Comparison of ENCODE assay signal across 9 mouse cellular contexts in the genomic region with DNA sequence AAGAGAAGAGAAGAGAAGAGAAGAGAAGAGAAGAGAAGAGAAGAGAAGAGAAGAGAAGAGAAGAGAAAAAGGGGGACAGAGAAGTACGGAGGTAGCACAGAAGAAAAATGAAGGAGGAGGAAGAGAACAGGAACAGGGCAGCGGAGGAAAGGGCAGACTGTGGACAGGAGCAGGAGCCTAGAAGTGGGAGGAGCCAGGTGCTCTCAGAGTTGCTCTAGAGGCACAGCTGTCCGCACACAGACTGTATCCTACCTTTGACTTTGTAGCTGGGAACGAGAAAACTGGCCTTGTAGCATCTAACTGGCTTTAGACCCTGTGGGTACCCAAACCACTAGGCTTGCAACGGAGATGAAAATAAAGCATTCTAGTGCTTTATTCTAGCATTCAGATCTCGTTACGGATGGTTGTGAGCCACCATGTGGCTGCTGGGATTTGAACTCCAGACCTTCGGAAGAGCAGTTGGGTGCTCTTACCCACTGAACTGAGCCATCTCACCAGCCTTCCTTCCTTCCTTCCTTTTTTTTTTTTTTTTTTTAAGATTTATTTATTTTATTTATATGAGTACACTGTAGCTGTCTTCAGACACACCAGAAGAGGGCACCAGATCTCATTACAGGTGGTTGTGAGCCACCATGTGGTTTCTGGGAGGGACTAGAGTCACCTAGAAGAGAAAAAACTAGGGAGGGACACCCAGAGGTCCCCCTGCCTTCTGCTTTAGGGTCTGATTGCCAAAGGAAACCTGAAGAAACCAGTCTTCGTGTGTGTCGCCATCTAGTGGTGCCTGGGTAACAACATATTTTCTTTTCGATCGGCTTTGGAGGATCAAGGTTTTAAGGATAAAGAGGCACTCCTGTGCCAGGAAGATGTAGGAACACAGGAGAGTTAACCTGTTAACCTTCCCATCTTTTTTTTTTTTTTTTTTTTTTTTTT. TPM values are rescaled to one million over a fixed set of nuclear protein-coding genes. Genes with fewer than 3 reads are reported as not detected.
A peak's percentile ranks its signal among the peaks of the same experiment; 100 is the strongest.
DNase-seq lines count a peak whose midpoint lies in the region; ATAC-seq and TF ChIP-seq lines count a peak whose summit lies in the region.
"Had no signal": no experiment of that assay in that cellular context is flagged by ENCODE, and none has a peak within 500 bp of the region (broad histone marks: within the 10 kb centered on the region; RNA-seq: fewer than 3 reads in every experiment).

No protein-coding gene starts in this region.

- H3K9me3 ChIP-seq in midbrain, embryonic 10.5 days (replicated peaks): no peaks in the 10 kb centered on the region
- H3K9me3 ChIP-seq in midbrain, embryonic 13.5 days: no peaks in the 10 kb centered on the region
- H3K9me3 ChIP-seq in lung, embryonic 14.5 days (ENCODE audit: low read depth, low read length): no peaks in the 10 kb centered on the region
- H3K9me3 ChIP-seq: neural tube, embryonic 13.5 days had no signal

- H3K4me1 ChIP-seq in midbrain, embryonic 10.5 days: peaks cover 15% of the 10 kb centered on the region; the same call in 1 of the 2 replicates
- no peaks in the 10 kb centered on the region; the same call in 1 of the 2 replicates for H3K4me1 ChIP-seq in midbrain, embryonic 13.5 days (replicated peaks)
- H3K4me1 ChIP-seq in bone marrow macrophage, adult 2 months (ENCODE audit: control insufficient read depth, insufficient read depth, low read length): peaks cover 70% of the 10 kb centered on the region
- no peaks in the 10 kb centered on the region for H3K4me1 ChIP-seq in lung, embryonic 14.5 days (ENCODE audit: insufficient read depth)
- H3K4me1 ChIP-seq in spleen, adult 2 months (ENCODE audit: control insufficient read depth, insufficient read depth, insufficient read length): peaks cover 37% of the 10 kb centered on the region

- 62% methylated on average over 12 of the region's 12 CpGs for WGBS in midbrain, embryonic 10.5 days
- WGBS in midbrain, embryonic 13.5 days: 59% methylated on average over 12 of the region's 12 CpGs
- WGBS in lung, embryonic 14.5 days: 53% methylated on average over 12 of the region's 12 CpGs
- WGBS in spleen, adult 2 months: 39% methylated on average over 12 of the region's 12 CpGs

- no peaks in the 10 kb centered on the region for H3K27me3 ChIP-seq in midbrain, embryonic 10.5 days (ENCODE audit: low read depth, poor library complexity, severe bottlenecking)
- H3K27me3 ChIP-seq in midbrain, embryonic 13.5 days: no peaks in the 10 kb centered on the region
- H3K27me3 ChIP-seq in lung, embryonic 14.5 days (ENCODE audit: insufficient read depth, low read length): no peaks in the 10 kb centered on the region
- no peaks in the 10 kb centered on the region for H3K27me3 ChIP-seq in spleen, adult 2 months (ENCODE audit: control insufficient read depth, insufficient read depth, low read length)
- H3K27me3 ChIP-seq: neural tube, embryonic 13.5 days had no signal

- DNase-seq in cerebellum, adult 18-20 months: peak; percentile 53 to 66
- DNase-seq in midbrain, embryonic 10.5 days (ENCODE audit: low spot score): peak; percentile 56
- DNase-seq in heart, postnatal 4 days: peak; percentile 75
- peak; percentile 87 for DNase-seq in lung, embryonic 14.5 days
- peak; percentile 71 to 80 for DNase-seq in spleen, adult 2 months (ENCODE audit: low read depth in 1 of 2, low spot score in 2 of 2)

- no peak overlapping the region for H3K27ac ChIP-seq in midbrain, embryonic 10.5 days (replicated peaks)
- no peak overlapping the region for H3K27ac ChIP-seq in midbrain, embryonic 13.5 days
- peak overlapping the region; percentile 20 for H3K27ac ChIP-seq in bone marrow macrophage, adult 2 months (ENCODE audit: insufficient read depth, low read depth, low read length)
- no peak overlapping the region for H3K27ac ChIP-seq in lung, embryonic 14.5 days (ENCODE audit: low read depth)
- H3K27ac ChIP-seq in spleen, adult 2 months (ENCODE audit: insufficient read depth, low read length): peak overlapping the region; percentile 36
- H3K27ac ChIP-seq: neural tube, embryonic 13.5 days had no signal

- H3K4me3 ChIP-seq in midbrain, embryonic 10.5 days: no peak overlapping the region
- H3K4me3 ChIP-seq in midbrain, embryonic 13.5 days (replicated peaks): no peak overlapping the region
- H3K4me3 ChIP-seq in bone marrow macrophage, adult 2 months (ENCODE audit: insufficient read depth, low read length): no peak overlapping the region
- no peak overlapping the region for H3K4me3 ChIP-seq in lung, embryonic 14.5 days (ENCODE audit: low read depth, low read length)
- H3K4me3 ChIP-seq in spleen, adult 2 months (ENCODE audit: extremely low read depth, insufficient read depth, insufficient read length): no peak overlapping the region
- H3K4me3 ChIP-seq: neural tube, embryonic 13.5 days had no signal

- H3K36me3 ChIP-seq in midbrain, embryonic 10.5 days: peaks cover 3% of the 10 kb centered on the region; the same call in 1 of the 2 replicates
- peaks cover 2% of the 10 kb centered on the region; the same call in 1 of the 2 replicates for H3K36me3 ChIP-seq in midbrain, embryonic 13.5 days
- no peaks in the 10 kb centered on the region for H3K36me3 ChIP-seq in lung, embryonic 14.5 days (ENCODE audit: insufficient read depth)
- H3K36me3 ChIP-seq in spleen, adult 2 months (ENCODE audit: control insufficient read depth, insufficient read depth, low read length): no peaks in the 10 kb centered on the region

- peak; percentile 81 for TF ChIP-seq CTCF in bone marrow macrophage, adult 2 months (IDR thresholded peaks at IDR 0.05; ENCODE audit: low read depth, low read length)
- peak; percentile 75 for TF ChIP-seq CTCF in lung, embryonic 14.5 days (IDR thresholded peaks at IDR 0.05; ENCODE audit: low read depth)
- peak; percentile 48; the same call in 1 of the 2 replicates for TF ChIP-seq CTCF in spleen, adult 2 months (IDR thresholded peaks at IDR 0.05; ENCODE audit: extremely low read depth, insufficient read depth, insufficient read length, insufficient replicate concordance)

- H3K9ac ChIP-seq in midbrain, embryonic 13.5 days (replicated peaks): no peak overlapping the region
- no peak overlapping the region for H3K9ac ChIP-seq in lung, embryonic 14.5 days
- H3K9ac ChIP-seq: neural tube, embryonic 13.5 days had no signal

- no peak for TF ChIP-seq POLR2A in bone marrow macrophage, adult 2 months (IDR thresholded peaks at IDR 0.05; ENCODE audit: borderline replicate concordance, low read depth, low read length)
- no peak for TF ChIP-seq POLR2A in spleen, adult 2 months (IDR thresholded peaks at IDR 0.05; ENCODE audit: low read depth, low read length)

- no peak for ATAC-seq in cerebellum, adult (ENCODE audit: insufficient number of reproducible peaks, low FRiP score, low TSS enrichment)
- no peak for ATAC-seq in midbrain, embryonic 13.5 days
- ATAC-seq in lung, embryonic 14.5 days (ENCODE audit: insufficient read depth): no peak

- no peak overlapping the region for H3K4me2 ChIP-seq in midbrain, embryonic 13.5 days (replicated peaks)
- no peak overlapping the region for H3K4me2 ChIP-seq in lung, embryonic 14.5 days
- H3K4me2 ChIP-seq: neural tube, embryonic 13.5 days had no signal

RNA-seq across cellular contexts. Expression of a gene that starts 15.7 kb away (rescaled TPM):
- polyA plus RNA-seq in midbrain, embryonic 10.5 days (2016; fragmentation: Nextera tagmentation; extraction: Ambion mirVana): 32.2 and 39.9 TPM in 2 replicates
- 94.8 and 97.2 TPM in 2 replicates for polyA plus RNA-seq in midbrain, embryonic 13.5 days (2015; fragmentation: Nextera tagmentation; extraction: Ambion mirVana)
- 21.3 and 25.2 TPM in 2 replicates for polyA plus RNA-seq in bone marrow macrophage, adult 2 months (2012; ENCODE audit: insufficient read depth, insufficient read length, missing spikeins)
- total RNA-seq in heart, postnatal 4 days (2021): 10 to 100 TPM; 14.2 to 17.1 TPM
- 23.2 and 27.1 TPM in 2 replicates for polyA plus RNA-seq in lung, embryonic 14.5 days (2014; fragmentation: Nextera tagmentation; extraction: Ambion mirVana)
- 55.5 and 63.5 TPM in 2 replicates for polyA plus RNA-seq in spleen, adult 2 months (2012; rRNA removed)

RNA-seq across cellular contexts. Expression of a gene that starts 19.1 kb away (rescaled TPM):
- 13.4 and 14.1 TPM in 2 replicates for polyA plus RNA-seq in midbrain, embryonic 10.5 days (2016; fragmentation: Nextera tagmentation; extraction: Ambion mirVana)
- polyA plus RNA-seq in midbrain, embryonic 13.5 days (2015; fragmentation: Nextera tagmentation; extraction: Ambion mirVana): 4.1 and 4.8 TPM in 2 replicates
- polyA plus RNA-seq in bone marrow macrophage, adult 2 months (2012; ENCODE audit: insufficient read depth, insufficient read length, missing spikeins): 60.5 and 71.3 TPM in 2 replicates
- 10 to 100 TPM; 15.3 to 17.6 TPM for total RNA-seq in heart, postnatal 4 days (2021)
- polyA plus RNA-seq in lung, embryonic 14.5 days (2014; fragmentation: Nextera tagmentation; extraction: Ambion mirVana): 21.4 and 23.2 TPM in 2 replicates
- 91.6 and 121 TPM in 2 replicates for polyA plus RNA-seq in spleen, adult 2 months (2012; rRNA removed)

RNA-seq across cellular contexts. Expression of a gene that starts 44.3 kb away (rescaled TPM):
- polyA plus RNA-seq in midbrain, embryonic 10.5 days (2016; fragmentation: Nextera tagmentation; extraction: Ambion mirVana): 6.9 and 10.9 TPM in 2 replicates
- polyA plus RNA-seq in midbrain, embryonic 13.5 days (2015; fragmentation: Nextera tagmentation; extraction: Ambion mirVana): 3.9 and 4.8 TPM in 2 replicates
- polyA plus RNA-seq in bone marrow macrophage, adult 2 months (2012; ENCODE audit: insufficient read depth, insufficient read length, missing spikeins): 1.5 and 1.8 TPM in 2 replicates
- 10 to 100 TPM; 77.2 to 87.1 TPM for total RNA-seq in heart, postnatal 4 days (2021)
- 34.4 and 37.1 TPM in 2 replicates for polyA plus RNA-seq in lung, embryonic 14.5 days (2014; fragmentation: Nextera tagmentation; extraction: Ambion mirVana)
- 26.6 and 29.5 TPM in 2 replicates for polyA plus RNA-seq in spleen, adult 2 months (2012; rRNA removed)

Comparison
In these comparisons a context has a peak if more than half of its experiments do, and no peak if none do; other contexts are left out.
1. H3K27ac ChIP-seq: peak in bone marrow macrophage, adult 2 months (single experiment) and spleen, adult 2 months (single experiment); none in midbrain, embryonic 10.5 days (single experiment), midbrain, embryonic 13.5 days (single experiment) and lung, embryonic 14.5 days (single experiment).
2. Peak in every context shown above with its lines, with median percentiles within 50 percentile points of each other: DNase-seq and CTCF ChIP-seq.